Mouse (Mus musculus) G1E (cell line): ENCODE results near the gene Snrpd3.

Source experiments
- CTCF ChIP-seq: IDR thresholded peaks from 2 replicates; pipeline ENCODE4 v1.5.1; 2012; ENCODE audit warnings: low read depth, low read length, inconsistent platforms, mixed read lengths
- GATA1 ChIP-seq: IDR thresholded peaks from 2 replicates; pipeline ENCODE4 v1.6.1; 2012; ENCODE audit warnings: borderline replicate concordance, low read length, inconsistent platforms, mixed read lengths
- POLR2AphosphoS5 ChIP-seq: IDR thresholded peaks from 2 replicates; pipeline ENCODE4 v1.6.1; 2012; ENCODE audit warnings: low read depth, low read length, inconsistent platforms; ENCODE audit not compliant: insufficient replicate concordance
- TAL1 ChIP-seq: conservative IDR thresholded peaks from 2 replicates; pipeline ENCODE4 v1.6.1; 2012; ENCODE audit warnings: low read depth, low read length, inconsistent platforms, mixed read lengths

DNA sequence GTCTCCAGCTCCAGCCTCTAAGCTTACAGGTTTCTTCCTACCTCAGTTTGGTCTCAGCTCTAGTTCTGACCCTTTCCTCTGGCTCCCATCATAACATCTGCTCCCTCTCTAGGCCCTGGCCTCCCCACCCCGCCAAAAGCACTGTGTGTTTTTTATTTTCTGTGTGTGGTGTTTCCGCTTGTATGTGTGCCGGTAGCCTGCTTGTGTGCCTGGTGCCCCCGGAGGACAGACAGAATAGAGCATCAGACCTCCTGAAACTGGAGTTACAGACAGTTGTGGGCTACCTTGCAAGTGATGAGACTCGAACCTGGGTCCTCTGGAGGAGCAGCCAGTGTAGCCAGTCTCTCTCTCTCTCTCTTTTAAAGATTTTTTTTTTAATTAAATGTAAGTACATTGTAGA lies 49.0 kb downstream of the Snrpd3 start:
- TF ChIP-seq TAL1 (no peak), CTCF (no peak), POLR2AphosphoS5 (no peak), GATA1 (no peak)
